Mouse (Mus musculus) MEL (cell line): ENCODE measurements around the gene Nrip1. TPM values are rescaled to one million over a fixed set of nuclear protein-coding genes. Genes with fewer than 3 reads are reported as not detected.

Source experiments
- DNase-seq: peaks from one replicate; pipeline ENCODE4 v3.0.0; 2011; ENCODE audit warnings: low read depth, low spot score
- H3K27ac ChIP-seq: 2 replicates; pipeline ENCODE4 v1.5.1; 2012; ENCODE audit warnings: low read depth, mild to moderate bottlenecking, control low read depth, low read length, moderate library complexity; ENCODE audit not compliant: control insufficient read depth
- H3K27me3 ChIP-seq, 2 experiments: fragments of 150-350 bp in 1 of 2; sonication (generic) in 1 of 2; 2 replicates each; pipeline ENCODE4 v1.6.1; 2012; ENCODE audit warnings: low read length in 2 of 2, mild to moderate bottlenecking in 2 of 2, improper control_type of control experiment in 1 of 2, moderate library complexity in 1 of 2; ENCODE audit not compliant: insufficient read depth in 2 of 2, control insufficient read depth in 1 of 2
- H3K36me3 ChIP-seq, 2 experiments: 2 replicates each; pipeline ENCODE4 v1.6.1; 2012 to 2014; ENCODE audit warnings: low read length in 2 of 2, improper control_type of control experiment in 1 of 2, inconsistent platforms in 1 of 2, mild to moderate bottlenecking in 1 of 2; ENCODE audit not compliant: insufficient read depth in 2 of 2, control insufficient read depth in 1 of 2
- H3K4me1 ChIP-seq, 2 experiments: fragments of 150-350 bp in 1 of 2; sonication (generic) in 1 of 2; 2 replicates each; pipeline ENCODE4 v1.6.1; 2012; ENCODE audit warnings: low read length in 2 of 2, improper control_type of control experiment in 1 of 2, mild to moderate bottlenecking in 1 of 2; ENCODE audit not compliant: insufficient read depth in 2 of 2, control insufficient read depth in 1 of 2
- H3K4me3 ChIP-seq, 2 experiments: fragments of 150-350 bp in 1 of 2; sonication (generic) in 1 of 2; 2 replicates each; pipeline ENCODE4 v1.5.1; 2012; ENCODE audit warnings: low read depth in 2 of 2, low read length in 2 of 2, mild to moderate bottlenecking in 2 of 2, moderate library complexity in 2 of 2, control low read depth in 1 of 2, improper control_type of control experiment in 1 of 2; ENCODE audit not compliant: control insufficient read depth in 1 of 2, insufficient read depth in 1 of 2
- H3K79me2 ChIP-seq: 2 replicates; pipeline ENCODE4 v1.6.1; 2012; ENCODE audit warnings: mild to moderate bottlenecking, low read length, moderate library complexity; ENCODE audit not compliant: control insufficient read depth, poor library complexity, insufficient read depth
- H3K9ac ChIP-seq: 2 replicates; pipeline ENCODE4 v1.6.1; 2012; ENCODE audit warnings: low read depth, mild to moderate bottlenecking, control low read depth, low read length, moderate library complexity; ENCODE audit not compliant: control insufficient read depth, poor library complexity, severe bottlenecking
- H3K9me3 ChIP-seq: fragments of 150-350 bp; sonication (generic); replicated peaks from 2 replicates; pipeline ENCODE4 v1.6.1; 2012; ENCODE audit warnings: mild to moderate bottlenecking, low read length, improper control_type of control experiment, moderate library complexity; ENCODE audit not compliant: insufficient read depth
- BHLHE40 ChIP-seq: IDR thresholded peaks from 2 replicates; pipeline ENCODE4 v1.6.1; 2012; ENCODE audit warnings: low read depth, mild to moderate bottlenecking, inconsistent platforms, low read length, improper control_type of control experiment, borderline replicate concordance
- EP300 ChIP-seq, 2 experiments: IDR thresholded peaks; 2 replicates each; pipeline ENCODE4 v1.6.1; 2011; ENCODE audit warnings: improper control_type of control experiment in 2 of 2, low read length in 2 of 2, low read depth in 1 of 2, mild to moderate bottlenecking in 1 of 2
- ETS1 ChIP-seq: IDR thresholded peaks from 2 replicates; pipeline ENCODE4 v1.6.1; 2012; ENCODE audit warnings: low read depth, mild to moderate bottlenecking, inconsistent platforms, low read length, improper control_type of control experiment, moderate library complexity
- GABPA ChIP-seq: IDR thresholded peaks from 2 replicates; pipeline ENCODE4 v1.6.1; 2012; ENCODE audit warnings: low read depth, mild to moderate bottlenecking, inconsistent platforms, low read length, improper control_type of control experiment, moderate library complexity
- GATA1 ChIP-seq: IDR thresholded peaks from 2 replicates; pipeline ENCODE4 v1.6.1; 2011; ENCODE audit warnings: low read depth, low read length, improper control_type of control experiment
- HCFC1 ChIP-seq: IDR thresholded peaks from 2 replicates; pipeline ENCODE4 v1.6.1; 2012; ENCODE audit warnings: low read depth, mild to moderate bottlenecking, inconsistent platforms, low read length, improper control_type of control experiment, moderate library complexity
- KAT2A ChIP-seq: conservative IDR thresholded peaks from 2 replicates; pipeline ENCODE4 v1.6.1; 2012; ENCODE audit warnings: low read depth, low read length, improper control_type of control experiment, inconsistent platforms
- MAFK ChIP-seq: IDR thresholded peaks from 2 replicates; pipeline ENCODE4 v1.6.1; 2011; ENCODE audit warnings: low read depth, mild to moderate bottlenecking, low read length, improper control_type of control experiment, borderline replicate concordance
- MEF2A ChIP-seq: IDR thresholded peaks from 2 replicates; pipeline ENCODE4 v1.6.1; 2014; ENCODE audit warnings: low read depth, mild to moderate bottlenecking, inconsistent platforms, low read length, improper control_type of control experiment; ENCODE audit not compliant: poor library complexity, insufficient replicate concordance, severe bottlenecking; ENCODE audit errors: extremely low read depth
- MXI1 ChIP-seq: IDR thresholded peaks from 2 replicates; pipeline ENCODE4 v1.6.1; 2011; ENCODE audit warnings: mild to moderate bottlenecking, low read depth, low read length, improper control_type of control experiment
- MYC ChIP-seq: IDR thresholded peaks from 2 replicates; pipeline ENCODE4 v1.6.1; 2011; ENCODE audit warnings: low read depth, mild to moderate bottlenecking, low read length, improper control_type of control experiment, moderate library complexity
- POLR2A ChIP-seq, 2 experiments: IDR thresholded peaks; 2 replicates each; pipeline ENCODE4 v1.6.1; 2011 to 2012; ENCODE audit warnings: low read length in 2 of 2, mild to moderate bottlenecking in 2 of 2, control low read depth in 1 of 2, improper control_type of control experiment in 1 of 2, low read depth in 1 of 2, moderate library complexity in 1 of 2; ENCODE audit not compliant: control insufficient read depth in 1 of 2, insufficient read depth in 1 of 2, poor library complexity in 1 of 2
- RAD21 ChIP-seq: IDR thresholded peaks from 2 replicates; pipeline ENCODE4 v1.6.1; 2011; ENCODE audit warnings: mild to moderate bottlenecking, low read depth, low read length, improper control_type of control experiment
- SIN3A ChIP-seq: IDR thresholded peaks from 2 replicates; pipeline ENCODE4 v1.6.1; 2012; ENCODE audit warnings: low read length, improper control_type of control experiment, inconsistent platforms
- SMC3 ChIP-seq: IDR thresholded peaks from 2 replicates; pipeline ENCODE4 v1.6.1; 2011; ENCODE audit warnings: low read depth, low read length, improper control_type of control experiment
- TAL1 ChIP-seq: IDR thresholded peaks from 2 replicates; pipeline ENCODE4 v1.6.1; 2012; ENCODE audit warnings: mild to moderate bottlenecking, inconsistent platforms, low read length, moderate library complexity, mixed read lengths
- TCF12 ChIP-seq: IDR thresholded peaks from 2 replicates; pipeline ENCODE4 v1.6.1; 2014; ENCODE audit warnings: low read depth, mild to moderate bottlenecking, inconsistent platforms, low read length, improper control_type of control experiment, moderate library complexity
- USF1 ChIP-seq: IDR thresholded peaks from 2 replicates; pipeline ENCODE4 v1.6.1; 2014; ENCODE audit warnings: low read depth, mild to moderate bottlenecking, inconsistent platforms, low read length, improper control_type of control experiment, moderate library complexity
- USF2 ChIP-seq, 2 experiments: IDR thresholded peaks; 2 replicates each; pipeline ENCODE4 v1.6.1; 2011 to 2012; ENCODE audit warnings: improper control_type of control experiment in 2 of 2, low read length in 2 of 2, borderline replicate concordance in 1 of 2, inconsistent platforms in 1 of 2, low read depth in 1 of 2, mild to moderate bottlenecking in 1 of 2; ENCODE audit not compliant: insufficient read depth in 1 of 2
- ZKSCAN1 ChIP-seq: IDR thresholded peaks from 2 replicates; pipeline ENCODE4 v1.6.1; 2012; ENCODE audit warnings: low read depth, mild to moderate bottlenecking, inconsistent platforms, low read length, improper control_type of control experiment, moderate library complexity
- ZNF384 ChIP-seq: IDR thresholded peaks from 2 replicates; pipeline ENCODE4 v1.6.1; 2012; ENCODE audit warnings: low read depth, mild to moderate bottlenecking, inconsistent platforms, low read length, improper control_type of control experiment
- polyA plus RNA-seq, 2 experiments: library from polyadenylated mRNA; stranded (reverse) in 1 of 2; unstranded in 1 of 2; fragments of >175 nt in 1 of 2; fragments of >200 nt in 1 of 2; gene quantifications; 2 replicates each; pipeline versions ENCODE4 v1.2.1 to v1.2.4; 2012; ENCODE audit warnings: low replicate concordance in 2 of 2, low read depth in 1 of 2; ENCODE audit not compliant: insufficient read length in 2 of 2, insufficient read depth in 1 of 2, missing spikeins in 1 of 2
- total RNA-seq: library from RNA; depleted of rRNA; stranded (reverse); fragments of 300-350 nt; gene quantifications from 2 replicates; pipeline ENCODE4 v1.2.3, GENCODE M21; 2012

Gene Nrip1
- total and polyA plus RNA-seq, 3 experiments, result 13.6 to 42.6 (median 21.1) TPM

GRCm38 (mm10) chr16:76325315-76325710 lies 48.3 kb downstream of the Nrip1 start:
- peak overlapping the region; percentile 60 for H3K27ac ChIP-seq
- H3K9ac ChIP-seq, result no peak overlapping the region
- H3K9me3 ChIP-seq, result no peaks in the 10 kb centered on the region

GRCm38 (mm10) chr16:76324411-76325314 lies 49.0 kb downstream of the Nrip1 start:
- H3K36me3 ChIP-seq, result peaks cover 4 to 47% of the 10 kb centered on the region in 2 experiments
- TF ChIP-seq ZNF384 (peak; percentile 92), TCF12 (peak; percentile 40; the same call in 1 of the 2 replicates), MYC (no peak), USF1 (no peak), GATA1 (0 out of 2 replicates have a peak, but pooled peaks have one; percentile 8), MAFK (no peak), EP300 (IDR thresholded peaks at IDR 0.05; ENCODE audit: low read depth in 1 of 2, low read length in 2 of 2) (peak in 1 of 2 experiments; percentile 31; a peak in 2 of 4 replicates), POLR2A (IDR thresholded peaks at IDR 0.05; ENCODE audit: control insufficient read depth in 1 of 2, insufficient read depth in 1 of 2, low read depth in 1 of 2, low read length in 2 of 2, poor library complexity in 1 of 2) (no peak), USF2 (IDR thresholded peaks at IDR 0.05; ENCODE audit: borderline replicate concordance in 1 of 2, insufficient read depth in 1 of 2, low read depth in 1 of 2, low read length in 2 of 2) (no peak), GABPA (no peak), ZKSCAN1 (0 out of 2 replicates have a peak, but pooled peaks have one; percentile 50), HCFC1 (no peak), SMC3 (no peak), ETS1 (peak; percentile 39; the same call in 1 of the 2 replicates)
- H3K9me3 ChIP-seq, result no peaks in the 10 kb centered on the region
- peaks cover 24 to 32% of the 10 kb centered on the region in 2 experiments for H3K4me1 ChIP-seq
- peak overlapping the region; percentile 52 for H3K9ac ChIP-seq
- DNase-seq, result peak; percentile 77
- H3K4me3 ChIP-seq, result no peak overlapping the region
- no peaks in the 10 kb centered on the region for H3K27me3 ChIP-seq
- peak overlapping the region; percentile 88 for H3K27ac ChIP-seq
- H3K79me2 ChIP-seq, result peaks cover 12% of the 10 kb centered on the region

More at GRCm38 (mm10) chr16:76325315-76325710, 48.3 kb downstream of the Nrip1 start:
- Histone ChIP-seq H3K79me2 (peaks cover 12% of the 10 kb centered on the region), H3K36me3 (peaks cover 4 to 47% of the 10 kb centered on the region in 2 experiments), H3K27me3 (no peaks in the 10 kb centered on the region), H3K4me3 (no peak overlapping the region), H3K4me1 (peaks cover 24 to 32% of the 10 kb centered on the region in 2 experiments)
- TF ChIP-seq USF1 (no peak), RAD21 (no peak), MEF2A (no peak), TAL1 (no peak), SIN3A (no peak), GABPA (no peak), BHLHE40 (no peak), TCF12 (no peak), ZNF384 (no peak), MXI1 (no peak), KAT2A (no peak)
- no peak for DNase-seq
